Mouse (Mus musculus) Patski (cell line): ENCODE data around the gene Dlx1. TPM values are rescaled to one million over a fixed set of nuclear protein-coding genes. Genes with fewer than 3 reads are reported as not detected.

Source experiments
- ATAC-seq: fragments of 100-300 bp; one replicate; pipeline ENCODE4 v1.8.0; 2021
- CTCF ChIA-PET: fragments of 350-600 bp; sonication (Branson Sonifier 250); formaldehyde crosslinking; loops from one replicate; lab custom pipeline; 2022; ENCODE audit warnings: inconsistent platforms; lab: Charles Lee
- POLR2A ChIA-PET: fragments of 350-600 bp; sonication (Branson Sonifier 250); formaldehyde crosslinking; loops from one replicate; lab custom pipeline; 2022; ENCODE audit warnings: antibody characterized with exemption, inconsistent platforms; lab: Charles Lee
- DNase-seq: peaks from one replicate; pipeline ENCODE4 v3.0.0-alpha.2; 2011; ENCODE audit warnings: low read depth, low spot score
- H3K27me3 ChIP-seq: fragments of 371-371 bp; one replicate; pipeline ENCODE4 v1.5.1; 2021
- CTCF ChIP-seq: fragments of 100-300 bp; IDR thresholded peaks from one replicate; pipeline ENCODE4 v1.5.1; 2021
- in situ Hi-C: fragments of 300-500 bp; cut with MboI; formaldehyde crosslinking; loops from 3 replicates; pipeline ENCODE4 v1.11.1; 2018; ENCODE audit warnings: low pct_unique_long_range_greater_than_20kb, mixed read lengths
- polyA plus RNA-seq: library from polyadenylated mRNA; unstranded; gene quantifications from one replicate; pipeline ENCODE4 v1.2.3, GENCODE M21; 2021

Dlx1 gene
- polyA plus RNA-seq, 1 experiment from 2014 or later, result 1.8 TPM

DNA sequence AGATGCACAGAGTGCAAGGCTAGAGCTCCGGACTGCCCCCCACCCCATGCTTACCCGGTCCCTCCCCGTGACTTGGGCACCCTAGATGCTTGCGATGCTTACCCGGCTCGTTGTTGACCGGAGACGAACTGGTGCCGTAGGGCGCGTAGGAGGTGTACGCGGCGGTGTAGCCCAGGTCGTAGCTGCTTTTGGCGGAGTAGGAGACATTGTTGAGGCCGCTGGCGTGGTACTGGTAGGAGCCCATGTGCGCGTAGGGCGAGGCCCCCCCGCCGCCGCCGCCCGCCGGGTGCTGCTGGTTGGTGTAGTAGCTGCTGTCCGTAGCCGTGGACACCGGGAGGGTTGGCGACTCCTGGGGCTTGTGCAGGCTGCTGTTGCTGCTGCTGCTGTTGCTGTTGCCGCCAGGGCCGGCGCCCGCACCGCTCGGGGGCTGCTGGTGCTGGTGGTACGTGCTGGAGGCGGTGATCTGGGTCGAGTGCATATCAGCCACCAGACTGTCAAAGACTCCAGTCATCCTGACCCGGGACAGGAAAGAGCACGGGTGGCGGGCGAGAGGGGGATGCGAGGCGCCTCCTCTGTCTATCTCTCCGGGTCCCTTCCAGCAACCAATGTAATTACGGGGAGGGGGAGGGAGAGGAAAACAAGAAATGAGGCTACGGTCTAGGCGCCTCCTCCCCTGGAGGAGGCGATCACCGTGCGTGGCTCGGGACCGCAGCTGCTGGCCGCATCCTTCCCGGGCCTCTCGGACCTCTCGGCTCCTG, 18.1 kb downstream of the Dlx1 start:
- in situ Hi-C loops, result no loop called here
- ATAC-seq (no peak), DNase-seq (no peak)
- ChIA-PET POLR2A (interaction anchor here (0.5 kb wide), 1 partner anchor 25 kb away, joined by 3 read pairs; no protein-coding TSS in a partner anchor), CTCF (interaction anchor here (1.4 to 1.6 kb wide), 2 partner anchors 42 to 93 kb away, joined by 3 to 4 read pairs; partner anchors contain the start of gene Metap1d)
- no peak for TF ChIP-seq CTCF
- no peaks in the 10 kb centered on the region for H3K27me3 ChIP-seq

DNA sequence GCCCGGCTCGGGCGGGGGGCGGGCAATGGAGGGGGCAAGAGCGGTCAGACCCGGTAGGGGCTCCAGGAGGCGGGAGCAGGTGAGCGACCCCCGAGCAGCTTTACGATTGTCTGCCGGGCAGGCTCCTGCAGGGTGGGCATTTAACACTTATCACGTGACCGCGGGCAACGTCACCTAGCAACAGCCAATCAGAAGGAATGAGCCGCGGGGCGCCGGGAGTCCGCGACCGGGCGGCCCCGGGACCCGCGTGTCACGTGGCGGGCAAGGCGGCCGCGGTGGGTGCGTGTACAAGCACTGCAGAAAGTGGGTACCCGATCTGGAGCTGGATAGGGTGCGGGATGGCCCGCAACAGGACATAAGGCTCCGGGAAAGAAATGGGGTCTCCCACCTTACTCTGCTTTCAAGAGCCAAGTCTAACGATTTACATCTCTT, 18.7 kb downstream of the Dlx1 start, which contains the start of gene Dlx2:
Gene Dlx2, minus strand, starts transcription at position 115 of the 432 bp plus-strand sequence.
- H3K27me3 ChIP-seq, result no peaks in the 10 kb centered on the region
- DNase-seq, result no peak
- ChIA-PET POLR2A (no interaction called here), CTCF (interaction anchor here (1.1 to 1.6 kb wide), 3 partner anchors 42 to 98 kb away, joined by 3 to 4 read pairs (median 3); partner anchors contain the start of gene Metap1d)
- in situ Hi-C loops, result no loop called here
- ATAC-seq, result no peak
- no peak for TF ChIP-seq CTCF

DNA sequence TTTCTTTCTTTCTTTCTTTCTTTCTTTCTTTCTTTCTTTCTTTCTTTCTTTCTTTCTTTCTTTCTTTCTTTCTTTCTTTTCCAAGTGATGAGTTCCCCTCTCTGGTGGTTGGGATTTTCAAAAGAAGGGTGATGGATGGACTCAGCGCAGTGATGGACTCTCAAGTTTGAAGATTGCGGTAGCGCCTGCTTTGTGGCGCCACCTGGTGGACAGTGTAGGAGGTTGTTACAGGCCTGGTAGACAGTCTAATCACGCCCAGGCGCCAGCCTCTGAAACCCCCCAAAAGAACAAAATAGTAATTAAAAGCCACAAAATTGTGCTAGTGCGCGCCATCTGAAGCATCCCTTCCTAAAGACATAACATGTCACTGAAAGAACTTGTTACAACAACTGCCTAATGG, 19.9 kb downstream of the Dlx1 start:
- DNase-seq (no peak), ATAC-seq (no peak)
- no peaks in the 10 kb centered on the region for H3K27me3 ChIP-seq
- in situ Hi-C loops, result no loop called here
- POLR2A ChIA-PET, result no interaction called here
- CTCF ChIA-PET, result interaction anchor here (1.1 to 1.6 kb wide), 2 partner anchors 44 to 99 kb away, joined by 3 read pairs; no protein-coding TSS in a partner anchor
- no peak for TF ChIP-seq CTCF

DNA sequence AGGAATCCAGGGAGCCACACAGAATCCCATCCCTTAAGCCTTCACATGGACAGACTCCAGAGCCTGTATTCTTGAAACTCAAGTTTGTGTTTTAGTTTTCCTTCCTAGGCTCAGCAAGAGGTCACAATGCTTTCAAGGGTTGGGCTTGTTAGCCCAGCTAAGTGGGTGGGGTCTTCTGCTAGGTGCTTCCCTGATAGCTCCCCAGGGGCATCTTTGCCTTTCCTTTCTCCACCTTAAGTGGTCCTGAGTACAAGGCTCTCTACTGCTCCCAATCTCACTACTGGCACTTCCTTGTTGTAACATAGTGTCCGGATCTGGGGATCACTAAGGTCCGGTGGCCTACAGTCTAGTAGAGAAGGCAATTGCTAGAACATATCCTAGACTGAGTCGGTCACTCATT, 22.4 kb downstream of the Dlx1 start:
- DNase-seq (no peak), ATAC-seq (no peak)
- POLR2A ChIA-PET, result no interaction called here
- CTCF ChIA-PET, result no interaction called here
- in situ Hi-C loops, result no loop called here
- no peaks in the 10 kb centered on the region for H3K27me3 ChIP-seq
- TF ChIP-seq CTCF, result no peak

DNA sequence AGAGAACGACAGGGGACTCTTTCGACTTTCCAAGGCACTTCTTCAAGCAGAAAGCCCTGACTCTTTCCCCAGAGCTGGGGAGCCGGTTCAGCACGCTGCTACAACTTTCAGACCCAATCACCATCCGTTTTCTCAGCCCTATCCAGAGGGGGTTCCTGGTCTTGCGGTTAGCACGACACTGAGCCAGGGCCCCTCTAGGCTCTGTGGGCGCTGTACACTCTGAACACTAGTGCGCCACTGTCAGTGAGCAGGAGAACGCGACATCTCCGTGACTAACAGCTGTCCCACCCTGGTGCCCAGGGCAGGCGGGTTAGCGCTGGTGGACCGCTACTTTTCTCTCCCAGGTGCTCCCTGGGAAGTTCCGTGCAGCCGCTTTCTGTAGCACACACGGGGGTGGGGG, 23.8 kb downstream of the Dlx1 start:
- no peak for DNase-seq
- no peaks in the 10 kb centered on the region for H3K27me3 ChIP-seq
- in situ Hi-C loops, result no loop called here
- CTCF ChIA-PET, result no interaction called here
- ATAC-seq, result no peak
- TF ChIP-seq CTCF, result no peak
- POLR2A ChIA-PET, result interaction anchor here (0.7 to 0.9 kb wide), 2 partner anchors 9 to 97 kb away, joined by 4 to 6 read pairs; no protein-coding TSS in a partner anchor

DNA sequence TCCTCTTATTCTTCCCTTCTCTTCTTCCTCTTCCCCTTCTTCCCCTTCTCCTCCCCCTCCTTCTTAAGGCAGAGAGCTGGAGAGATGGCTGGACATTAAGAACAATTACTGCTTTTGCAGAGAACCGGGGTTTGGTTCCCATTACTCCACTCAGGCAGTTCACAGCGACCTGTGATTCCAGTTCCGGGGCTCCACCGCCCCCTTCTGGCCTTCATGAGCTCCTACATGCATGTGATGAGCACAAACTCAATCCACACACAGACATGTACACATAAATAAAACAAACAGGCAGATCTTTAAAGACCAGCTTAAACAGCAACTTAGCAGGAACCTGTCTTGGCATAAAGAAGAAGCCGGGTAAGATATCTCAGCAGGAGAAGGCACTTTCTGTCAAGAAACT, 28.2 kb downstream of the Dlx1 start:
- DNase-seq, result no peak
- in situ Hi-C loops, result no loop called here

DNA sequence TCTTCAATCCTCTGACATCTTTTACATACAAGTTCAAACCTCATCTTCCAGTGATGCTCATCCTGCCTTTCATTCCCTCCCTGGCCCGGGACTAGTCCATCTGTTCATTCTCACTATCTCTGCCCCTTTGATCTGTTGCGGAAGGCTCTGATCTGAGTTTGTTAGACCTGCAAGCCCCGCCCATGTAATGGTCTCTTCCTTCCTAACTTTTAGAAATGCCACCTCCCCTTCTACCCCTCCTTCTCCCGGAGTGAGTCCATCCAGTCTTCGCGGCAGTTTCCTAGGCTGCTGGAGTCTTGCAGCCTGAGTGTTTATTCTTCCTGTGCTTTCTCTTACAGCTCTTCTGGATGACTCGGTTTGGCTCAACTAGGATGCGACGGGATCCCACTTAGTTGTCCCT, 38.6 kb downstream of the Dlx1 start:
- in situ Hi-C loops, result no loop called here
- no peak for TF ChIP-seq CTCF
- CTCF ChIA-PET, result no interaction called here

More for the DNA sequence above, 28.2 kb downstream of the Dlx1 start:
- ChIA-PET CTCF (no interaction called here), POLR2A (interaction anchor here (0.6 kb wide), 1 partner anchor 44 kb away, joined by 6 read pairs; no protein-coding TSS in a partner anchor)
- TF ChIP-seq CTCF, result no peak
- ATAC-seq, result no peak
- no peaks in the 10 kb centered on the region for H3K27me3 ChIP-seq

DNA sequence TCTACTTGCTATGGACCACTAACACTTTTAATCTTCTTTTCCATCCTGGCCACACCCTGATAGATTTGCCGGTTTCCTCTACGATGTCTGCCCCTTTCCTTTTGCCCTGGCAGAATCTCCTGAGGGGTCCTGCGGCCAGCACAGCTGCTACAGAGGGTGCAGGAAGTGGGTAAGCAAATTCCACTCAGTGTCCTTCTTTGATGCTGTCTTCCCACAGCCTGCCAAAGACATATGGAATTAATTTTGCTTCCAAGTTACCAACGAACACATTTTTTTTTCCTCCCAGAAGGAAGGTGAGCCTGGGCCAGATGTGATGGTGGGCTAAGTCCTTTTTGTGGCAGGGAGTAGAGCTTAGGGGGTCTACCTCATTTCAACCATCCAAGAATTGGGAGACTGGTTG, 45.8 kb downstream of the Dlx1 start:
- ChIA-PET CTCF (no interaction called here), POLR2A (no interaction called here)
- no peak for ATAC-seq
- no peaks in the 10 kb centered on the region for H3K27me3 ChIP-seq
- no peak for DNase-seq
- TF ChIP-seq CTCF, result no peak
- in situ Hi-C loops, result no loop called here

More for the DNA sequence above, 38.6 kb downstream of the Dlx1 start:
- DNase-seq (no peak), ATAC-seq (no peak)
- POLR2A ChIA-PET, result no interaction called here
- H3K27me3 ChIP-seq, result no peaks in the 10 kb centered on the region

DNA sequence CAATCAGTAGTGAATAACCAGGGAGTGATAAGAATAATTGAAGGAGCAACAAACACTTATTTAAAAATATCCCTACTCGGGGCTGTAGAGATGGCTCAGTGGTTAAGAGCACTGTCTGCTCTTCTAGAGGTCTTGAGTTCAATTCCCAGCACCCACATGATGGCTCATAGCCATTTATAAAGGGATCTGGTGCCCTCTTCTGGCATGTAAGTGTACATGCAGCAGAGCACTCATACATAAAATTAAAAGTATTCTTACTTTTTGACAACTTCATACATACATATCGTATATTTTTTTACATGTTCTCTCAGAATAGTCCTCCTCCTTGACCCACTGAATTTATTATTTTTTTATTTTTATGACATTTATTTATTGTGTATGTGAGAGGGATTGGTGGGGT, 49.1 kb downstream of the Dlx1 start:
- in situ Hi-C loops, result no loop called here
- ChIA-PET POLR2A (no interaction called here), CTCF (interaction anchor here (1.2 kb wide), 1 partner anchor 9 kb away, joined by 4 read pairs; no protein-coding TSS in a partner anchor)
- peak; percentile 36 for TF ChIP-seq CTCF
- DNase-seq, result no peak
- no peaks in the 10 kb centered on the region for H3K27me3 ChIP-seq
- no peak for ATAC-seq

DNA sequence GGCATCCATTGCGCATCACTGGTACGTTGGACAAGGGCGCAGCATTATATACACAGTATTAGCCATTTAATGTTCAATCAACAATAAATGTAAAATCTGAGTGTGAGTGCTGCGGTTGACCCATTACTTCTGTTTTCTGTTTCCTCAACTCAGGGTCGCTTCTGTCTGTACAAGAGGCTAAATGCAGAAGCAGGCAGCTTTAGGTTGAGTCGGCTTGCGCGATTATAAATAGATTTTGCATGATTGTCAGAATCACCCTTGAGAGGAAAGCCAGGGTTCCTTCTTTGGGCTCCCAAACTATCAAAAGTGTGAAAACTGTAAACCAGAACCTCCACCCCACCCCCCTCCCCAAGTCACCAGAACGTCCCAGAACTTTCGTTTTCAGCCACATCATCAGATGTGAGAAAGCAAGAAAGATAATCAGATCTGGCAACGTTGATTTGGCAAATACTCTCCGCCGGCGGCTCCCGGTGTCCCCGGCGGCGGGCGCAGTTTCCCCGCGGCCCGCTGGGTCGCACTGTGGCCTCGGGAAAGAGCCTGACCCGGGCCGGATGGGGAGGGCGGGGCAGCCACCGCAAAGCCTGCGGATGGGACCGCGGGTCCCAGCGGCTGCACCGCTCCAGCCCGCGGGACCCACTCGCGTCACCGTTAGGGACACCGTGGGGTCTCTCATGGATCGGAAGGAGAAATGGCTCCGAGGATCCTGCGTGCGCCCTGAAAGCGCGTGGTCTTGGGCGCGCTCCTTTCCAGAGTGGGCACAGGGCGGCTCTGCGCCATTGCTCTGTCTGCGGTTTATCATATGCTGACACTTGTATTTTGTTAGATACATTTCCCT, 52.9 kb downstream of the Dlx1 start:
- CTCF ChIA-PET, result interaction anchor here (0.7 to 2.2 kb wide), 6 partner anchors 9 to 238 kb away, joined by 3 to 13 read pairs (median 4); no protein-coding TSS in a partner anchor
- no peak for DNase-seq
- in situ Hi-C loops, result no loop called here

More for the DNA sequence above, 52.9 kb downstream of the Dlx1 start:
- peak; percentile 97 for TF ChIP-seq CTCF
- no peak for ATAC-seq
- H3K27me3 ChIP-seq, result no peaks in the 10 kb centered on the region
- POLR2A ChIA-PET, result interaction anchor here (0.8 kb wide), 1 partner anchor 41 kb away, joined by 4 read pairs; no protein-coding TSS in a partner anchor
